Mouse (Mus musculus): ENCODE measurements around the gene Bsn. TPM values are rescaled to one million over a fixed set of nuclear protein-coding genes. Genes with fewer than 3 reads are reported as not detected.

Gene Bsn
- total RNA-seq, 2 experiments from 2014 or later, result 2.3 to 7.4 TPM

DNA sequence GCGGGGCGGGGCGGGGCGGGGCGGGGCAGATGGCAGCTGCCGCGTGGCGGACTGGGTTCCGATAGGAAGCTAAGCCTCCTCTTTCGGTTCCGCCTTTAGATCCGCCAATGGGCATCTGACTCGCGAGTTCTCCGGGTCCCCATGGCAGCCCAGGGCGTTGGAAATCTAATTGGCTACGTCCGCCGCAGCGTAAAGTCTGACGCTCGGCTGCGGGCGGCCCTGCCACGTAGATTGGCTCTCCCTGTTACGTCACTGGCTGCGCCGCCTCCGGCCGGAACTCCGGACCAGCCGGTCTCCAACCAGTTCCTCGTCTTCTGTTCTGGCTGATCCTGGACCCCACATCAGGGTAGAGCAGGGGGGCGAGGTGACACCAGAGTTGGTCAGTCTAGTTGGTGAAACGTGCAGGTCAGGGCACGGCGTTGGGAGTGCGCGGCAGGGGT is 141.1 kb downstream of the Bsn start, which contains the start of gene Gmppb:
Gmppb (plus strand) TSS at position 227 of the 440 bp plus-strand sequence.
- peak; percentile 79 for ATAC-seq (replicated peaks; ENCODE audit: low FRiP score, low TSS enrichment, poor library complexity, severe bottlenecking)

DNA sequence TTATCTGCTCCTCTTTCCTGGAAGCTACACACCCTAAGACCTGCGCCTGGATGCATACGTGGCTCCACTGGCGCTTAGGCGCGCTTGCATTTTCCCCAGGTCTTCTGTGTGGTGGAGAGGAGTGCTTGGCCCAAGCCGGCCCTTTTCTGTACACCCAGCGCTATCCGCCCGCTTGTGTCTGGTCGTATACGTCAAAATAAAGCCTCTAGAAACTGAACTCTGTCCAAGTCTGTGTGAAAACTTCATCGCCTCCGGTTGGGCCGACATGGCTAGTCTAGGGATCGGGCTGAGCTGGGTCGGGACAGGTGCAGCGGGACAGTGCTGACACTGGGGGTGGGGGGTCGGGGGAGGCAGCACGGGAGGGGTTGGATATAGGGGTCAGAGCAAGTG is 141.6 kb downstream of the Bsn start:
- ATAC-seq (replicated peaks; ENCODE audit: low FRiP score, low TSS enrichment, poor library complexity, severe bottlenecking), result no peak; the same call in 1 of the 2 replicates

DNA sequence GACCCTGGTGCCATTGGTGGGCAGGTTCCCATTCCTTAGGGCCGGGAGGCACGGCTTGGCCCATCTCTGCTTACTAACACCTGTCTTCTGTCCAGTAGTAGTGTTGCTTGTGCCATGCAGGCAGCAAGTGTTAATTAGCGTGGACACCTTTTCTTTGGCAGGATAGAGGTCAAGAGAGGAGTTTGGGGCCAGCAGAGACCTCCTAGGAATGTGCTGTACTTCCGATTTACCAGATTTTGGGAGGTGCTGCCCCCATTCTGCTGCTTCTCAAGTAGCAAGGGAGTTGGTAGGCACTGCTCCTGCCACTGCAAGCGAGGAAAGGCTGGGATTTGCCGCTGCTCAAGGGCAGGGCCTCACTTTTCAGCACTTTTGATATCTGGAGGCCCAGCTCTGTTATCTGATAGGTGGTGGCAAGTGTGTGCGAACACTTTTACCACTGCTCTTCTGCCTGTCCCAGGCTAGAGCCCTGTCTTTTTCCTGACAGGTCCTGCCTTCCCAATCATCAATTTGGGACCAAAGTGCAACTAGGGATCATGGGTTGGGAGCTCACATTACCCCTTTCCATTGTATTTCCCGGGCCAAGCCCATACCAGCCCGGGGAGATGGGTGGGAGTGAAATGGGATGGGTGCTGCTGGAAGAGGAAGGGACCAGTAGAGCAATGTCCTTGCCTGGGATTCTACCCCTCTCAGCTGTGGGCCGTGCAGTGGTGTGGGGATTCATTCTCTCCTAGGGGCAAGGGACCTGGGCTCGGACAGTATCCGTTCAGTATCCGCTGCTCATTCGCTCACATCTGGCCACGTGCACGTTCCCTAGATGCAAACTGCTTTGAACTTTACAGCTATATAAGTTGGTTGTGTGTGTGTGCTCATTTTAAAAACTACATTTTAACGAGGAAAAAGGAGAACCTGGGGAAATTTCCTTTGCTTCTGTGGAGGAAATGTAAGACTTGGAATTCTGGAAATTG is 142.3 kb downstream of the Bsn start:
- peak; percentile 28; the same call in 1 of the 2 replicates for ATAC-seq (replicated peaks; ENCODE audit: low FRiP score, low TSS enrichment, poor library complexity, severe bottlenecking)

DNA sequence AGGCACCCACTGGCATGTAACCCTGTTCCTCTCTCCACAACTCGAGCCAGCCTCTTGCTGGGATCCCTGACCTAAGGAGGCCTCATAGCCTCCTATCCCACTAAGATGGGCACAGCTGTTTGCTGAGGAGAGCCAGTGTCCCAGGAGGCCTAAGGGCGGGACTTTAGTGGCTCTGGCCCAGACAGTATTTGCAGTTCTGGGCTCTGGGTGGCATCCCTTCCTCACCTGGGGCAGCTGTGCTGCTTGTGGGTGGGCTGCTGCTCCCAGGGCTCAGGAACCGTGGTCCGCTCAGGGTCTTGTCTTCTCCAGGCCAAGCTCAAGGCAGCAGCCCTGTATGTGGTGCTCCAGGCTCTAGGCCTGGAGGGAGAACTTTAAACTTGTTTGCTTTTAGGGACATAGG is 143.6 kb downstream of the Bsn start:
- ATAC-seq (replicated peaks; ENCODE audit: low FRiP score, low TSS enrichment, poor library complexity, severe bottlenecking), result no peak

Other genes with a start within 250 kb of the Bsn start
- 22.4 and 31.0 TPM in 2 replicates for gene Traip, start 240.2 kb downstream of the Bsn start, total RNA-seq (2014; fragmentation: Nextera tagmentation)
- 17.2 and 18.4 TPM in 2 replicates for gene Traip, start 240.2 kb downstream of the Bsn start, total RNA-seq (2017)
- gene Uba7, start 214.9 kb downstream of the Bsn start, total RNA-seq (2014; fragmentation: Nextera tagmentation), result 111 and 114 TPM in 2 replicates
- gene Uba7, start 214.9 kb downstream of the Bsn start, total RNA-seq (2017), result 17.7 and 30.3 TPM in 2 replicates
- gene Gm20661, start 207.3 kb downstream of the Bsn start, total RNA-seq (2014; fragmentation: Nextera tagmentation), result not detected in 2 replicates
- gene Gm20661, start 207.3 kb downstream of the Bsn start, total RNA-seq (2017), result 0.42 TPM in 1 of 2 replicates, not detected in the other
- 23.1 and 29.7 TPM in 2 replicates for gene Inka1, start 204.5 kb downstream of the Bsn start, total RNA-seq (2014; fragmentation: Nextera tagmentation)
- gene Inka1, start 204.5 kb downstream of the Bsn start, total RNA-seq (2017), result 28.6 and 47.3 TPM in 2 replicates
- gene Cdhr4, start 197.9 kb downstream of the Bsn start, total RNA-seq (2014; fragmentation: Nextera tagmentation), result 0.37 TPM in 1 of 2 replicates, not detected in the other
- gene Cdhr4, start 197.9 kb downstream of the Bsn start, total RNA-seq (2017), result 0.88 TPM in 1 of 2 replicates, not detected in the other
- gene Gm20662, start 194.0 kb downstream of the Bsn start, total RNA-seq (2014; fragmentation: Nextera tagmentation), result not detected in 2 replicates
- gene Gm20662, start 194.0 kb downstream of the Bsn start, total RNA-seq (2017), result not detected in 2 replicates
- gene Ip6k1, start 187.9 kb downstream of the Bsn start, total RNA-seq (2014; fragmentation: Nextera tagmentation), result 30.6 and 36.6 TPM in 2 replicates
- 31.9 and 36.9 TPM in 2 replicates for gene Ip6k1, start 187.9 kb downstream of the Bsn start, total RNA-seq (2017)
- 7.8 and 15.0 TPM in 2 replicates for gene Gmppb, start 141.1 kb downstream of the Bsn start, total RNA-seq (2014; fragmentation: Nextera tagmentation)
- gene Gmppb, start 141.1 kb downstream of the Bsn start, total RNA-seq (2017), result 10.7 and 19.2 TPM in 2 replicates
- gene Amigo3, start 137.2 kb downstream of the Bsn start, total RNA-seq (2014; fragmentation: Nextera tagmentation), result 0.92 TPM in 1 of 2 replicates, not detected in the other
- 1.1 and 3.1 TPM in 2 replicates for gene Amigo3, start 137.2 kb downstream of the Bsn start, total RNA-seq (2017)
- not detected in 2 replicates for gene Mst1, start 109.9 kb downstream of the Bsn start, total RNA-seq (2014; fragmentation: Nextera tagmentation)
- gene Mst1, start 109.9 kb downstream of the Bsn start, total RNA-seq (2017), result 0.30 TPM in 1 of 2 replicates, not detected in the other
- gene Rnf123, start 107.0 kb downstream of the Bsn start, total RNA-seq (2014; fragmentation: Nextera tagmentation), result 140 and 141 TPM in 2 replicates
- gene Rnf123, start 107.0 kb downstream of the Bsn start, total RNA-seq (2017), result 41.2 and 65.5 TPM in 2 replicates
- 162 and 202 TPM in 2 replicates for gene Apeh, start 95.8 kb downstream of the Bsn start, total RNA-seq (2014; fragmentation: Nextera tagmentation)
- gene Apeh, start 95.8 kb downstream of the Bsn start, total RNA-seq (2017), result 119 and 214 TPM in 2 replicates
- gene Dag1, start 73.6 kb upstream of the Bsn start, total RNA-seq (2014; fragmentation: Nextera tagmentation), result 10.2 and 12.9 TPM in 2 replicates
- gene Dag1, start 73.6 kb upstream of the Bsn start, total RNA-seq (2017), result 4.6 and 5.1 TPM in 2 replicates
- gene Nicn1, start 100.0 kb upstream of the Bsn start, total RNA-seq (2014; fragmentation: Nextera tagmentation), result 3.1 and 5.0 TPM in 2 replicates
- 1.4 TPM in 1 of 2 replicates, not detected in the other for gene Nicn1, start 100.0 kb upstream of the Bsn start, total RNA-seq (2017)
- 0.28 TPM in 1 of 2 replicates, not detected in the other for gene Amt, start 106.5 kb upstream of the Bsn start, total RNA-seq (2014; fragmentation: Nextera tagmentation)
- gene Amt, start 106.5 kb upstream of the Bsn start, total RNA-seq (2017), result 0.23 TPM in 1 of 2 replicates, not detected in the other
- 148 and 275 TPM in 2 replicates for gene Rhoa, start 115.7 kb upstream of the Bsn start, total RNA-seq (2014; fragmentation: Nextera tagmentation)
- gene Rhoa, start 115.7 kb upstream of the Bsn start, total RNA-seq (2017), result 249 and 303 TPM in 2 replicates
- gene Tcta, start 115.8 kb upstream of the Bsn start, total RNA-seq (2014; fragmentation: Nextera tagmentation), result 2.8 and 8.2 TPM in 2 replicates
- 1.4 and 4.3 TPM in 2 replicates for gene Tcta, start 115.8 kb upstream of the Bsn start, total RNA-seq (2017)
- 1,807 and 1,840 TPM in 2 replicates for gene Gpx1, start 148.5 kb upstream of the Bsn start, total RNA-seq (2014; fragmentation: Nextera tagmentation)
- 887 and 925 TPM in 2 replicates for gene Gpx1, start 148.5 kb upstream of the Bsn start, total RNA-seq (2017)
- gene Usp4, start 157.5 kb upstream of the Bsn start, total RNA-seq (2014; fragmentation: Nextera tagmentation), result 131 and 136 TPM in 2 replicates
- gene Usp4, start 157.5 kb upstream of the Bsn start, total RNA-seq (2017), result 62.4 and 84.2 TPM in 2 replicates
- 0.52 and 1.7 TPM in 2 replicates for gene 1700102P08Rik, start 202.4 kb upstream of the Bsn start, total RNA-seq (2014; fragmentation: Nextera tagmentation)
- 4.3 TPM in 1 of 2 replicates, not detected in the other for gene 1700102P08Rik, start 202.4 kb upstream of the Bsn start, total RNA-seq (2017)
- not detected in 2 replicates for gene Ccdc36, start 238.1 kb upstream of the Bsn start, total RNA-seq (2014; fragmentation: Nextera tagmentation)
- not detected in 2 replicates for gene Ccdc36, start 238.1 kb upstream of the Bsn start, total RNA-seq (2017)
- not detected in 2 replicates for gene BC048562, start 246.1 kb upstream of the Bsn start, total RNA-seq (2014; fragmentation: Nextera tagmentation)
- gene BC048562, start 246.1 kb upstream of the Bsn start, total RNA-seq (2017), result not detected in 2 replicates

Measured in megakaryocyte-erythroid progenitor cell, adult 5-6 weeks (primary cell).